Mouse (Mus musculus) embryonic facial prominence, embryonic 10.5 days (tissue): ENCODE results near the gene Fam155a. TPM values are rescaled to one million over a fixed set of nuclear protein-coding genes. Genes with fewer than 3 reads are reported as not detected.

Experiments
- DNase-seq: peaks from one replicate; pipeline ENCODE4 v3.0.0-alpha.2; 2017; ENCODE audit warnings: low spot score
- H3K27ac ChIP-seq: fragments of 300-500 bp; sonication (generic); replicated peaks from 2 replicates; pipeline ENCODE4 v1.5.1; 2016; ENCODE audit warnings: mild to moderate bottlenecking
- H3K27me3 ChIP-seq: fragments of 300-500 bp; sonication (generic); replicated peaks from 2 replicates; pipeline ENCODE4 v1.6.1; 2016; ENCODE audit warnings: low read depth, mild to moderate bottlenecking; ENCODE audit not compliant: poor library complexity, severe bottlenecking
- H3K36me3 ChIP-seq: fragments of 300-500 bp; sonication (generic); replicated peaks from 2 replicates; pipeline ENCODE4 v1.6.1; 2016; ENCODE audit warnings: mild to moderate bottlenecking, moderate library complexity
- H3K4me1 ChIP-seq: fragments of 300-500 bp; sonication (generic); 2 replicates; pipeline ENCODE4 v1.6.1; 2016
- H3K4me3 ChIP-seq: fragments of 300-500 bp; sonication (generic); 2 replicates; pipeline ENCODE4 v1.5.1; 2016; ENCODE audit warnings: mild to moderate bottlenecking, moderate library complexity
- H3K9me3 ChIP-seq: fragments of 300-500 bp; sonication (generic); 2 replicates; pipeline ENCODE4 v1.6.1; 2016; ENCODE audit warnings: mild to moderate bottlenecking
- WGBS: fragments of 180-500 bp; shearing (Covaris S2); methylation state at CpG from one replicate; pipeline ENCODE4 v1.1.7; 2016; 5-methylcytosine and 5-hydroxymethylcytosine counted together
- polyA plus RNA-seq: library from polyadenylated mRNA; unstranded; fragments of >200 nt; fragmentation: Nextera tagmentation; extraction: Ambion mirVana; gene quantifications from 2 replicates; pipeline ENCODE4 v1.2.1, GENCODE M21; 2016

Fam155a gene
- polyA plus RNA-seq, 1 experiment from 2014 or later = 0.64 TPM

- Histone ChIP-seq H3K36me3 (no peaks in the 10 kb centered on the region), H3K27me3 (no peaks in the 10 kb centered on the region), H3K4me1 (no peaks in the 10 kb centered on the region), H3K9me3 (no peaks in the 10 kb centered on the region), H3K27ac (no peak overlapping the region), H3K4me3 (no peak overlapping the region)
- WGBS = 84% methylated on average over 4 of the region's 4 CpGs
- no peak for DNase-seq
Observed at GRCm38 (mm10) chr8:9344136-9344535, 426.8 kb downstream of the Fam155a start.

DNA sequence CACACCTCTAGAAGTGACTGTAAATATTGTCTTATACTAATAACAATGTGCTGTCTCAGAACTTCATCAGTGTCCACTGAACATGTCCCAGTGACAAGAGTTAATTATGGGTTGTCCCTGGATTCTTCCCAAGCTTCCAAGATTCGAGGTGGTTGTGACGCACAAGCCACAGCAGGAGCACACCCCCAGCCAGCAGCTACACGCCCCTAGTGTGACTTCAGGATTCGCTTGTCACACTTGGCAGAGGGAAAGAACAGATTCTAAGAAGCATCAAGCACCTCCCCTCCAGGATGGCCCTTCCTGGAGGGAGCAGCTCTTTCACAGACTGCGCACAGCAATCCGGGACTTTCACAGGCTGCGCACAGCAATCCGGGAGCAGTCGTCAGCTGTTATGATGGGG lies 428.0 kb downstream of the Fam155a start:
- no peaks in the 10 kb centered on the region for H3K36me3 ChIP-seq
- H3K27me3 ChIP-seq = no peaks in the 10 kb centered on the region
- DNase-seq = no peak
- no peak overlapping the region for H3K4me3 ChIP-seq
- no peak overlapping the region for H3K27ac ChIP-seq
- H3K9me3 ChIP-seq = no peaks in the 10 kb centered on the region
- WGBS = 81% methylated on average over 9 of the region's 9 CpGs
- no peaks in the 10 kb centered on the region for H3K4me1 ChIP-seq

DNA sequence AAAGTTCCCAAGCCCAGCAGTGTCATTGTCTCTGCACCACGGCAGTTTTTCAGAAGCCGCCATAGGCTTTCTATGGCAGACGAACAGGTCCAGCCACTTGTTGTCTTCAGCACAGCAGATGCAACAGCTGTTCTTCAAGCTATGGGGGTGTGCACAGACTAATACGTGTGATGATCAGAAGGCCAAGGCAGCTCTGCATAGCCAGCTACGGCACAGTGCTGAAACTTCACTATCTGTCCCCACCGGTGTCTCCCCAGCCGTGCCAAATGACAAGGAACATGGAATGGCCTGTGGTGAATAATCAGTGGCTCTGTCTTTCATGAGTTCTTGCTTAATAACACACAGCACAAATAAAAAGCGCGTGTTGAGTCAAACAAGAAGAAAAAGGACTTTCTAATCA lies 428.4 kb downstream of the Fam155a start:
- 87% methylated on average over 9 of the region's 9 CpGs for WGBS

DNA sequence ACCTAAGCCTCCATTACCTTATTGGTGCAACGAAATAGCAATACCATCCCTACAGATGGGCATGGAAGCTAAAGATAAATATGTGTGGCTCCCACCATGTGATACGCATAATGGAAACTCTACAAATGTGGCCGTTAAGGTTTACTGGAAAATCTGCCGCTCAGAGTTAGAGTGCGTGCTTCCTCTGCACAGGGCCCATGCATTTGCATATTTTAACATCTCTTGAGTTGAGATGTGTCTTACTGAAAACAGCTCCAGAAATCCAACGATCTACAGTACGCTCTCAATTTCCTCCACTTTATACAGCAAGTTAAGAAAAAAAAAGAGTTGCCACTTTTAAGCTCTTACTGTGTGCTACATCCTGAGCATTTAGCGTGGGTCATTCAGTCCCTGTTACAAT lies 433.1 kb downstream of the Fam155a start:
- Histone ChIP-seq H3K4me3 (no peak overlapping the region), H3K4me1 (peaks cover 9% of the 10 kb centered on the region), H3K9me3 (no peaks in the 10 kb centered on the region), H3K36me3 (no peaks in the 10 kb centered on the region), H3K27ac (no peak overlapping the region), H3K27me3 (no peaks in the 10 kb centered on the region)
- no peak for DNase-seq
- WGBS = 91% methylated on average over 8 of the region's 8 CpGs

More for the DNA sequence above, 428.4 kb downstream of the Fam155a start:
- Histone ChIP-seq H3K9me3 (no peaks in the 10 kb centered on the region), H3K4me3 (no peak overlapping the region), H3K36me3 (no peaks in the 10 kb centered on the region), H3K4me1 (no peaks in the 10 kb centered on the region), H3K27me3 (no peaks in the 10 kb centered on the region), H3K27ac (no peak overlapping the region)
- DNase-seq = no peak

DNA sequence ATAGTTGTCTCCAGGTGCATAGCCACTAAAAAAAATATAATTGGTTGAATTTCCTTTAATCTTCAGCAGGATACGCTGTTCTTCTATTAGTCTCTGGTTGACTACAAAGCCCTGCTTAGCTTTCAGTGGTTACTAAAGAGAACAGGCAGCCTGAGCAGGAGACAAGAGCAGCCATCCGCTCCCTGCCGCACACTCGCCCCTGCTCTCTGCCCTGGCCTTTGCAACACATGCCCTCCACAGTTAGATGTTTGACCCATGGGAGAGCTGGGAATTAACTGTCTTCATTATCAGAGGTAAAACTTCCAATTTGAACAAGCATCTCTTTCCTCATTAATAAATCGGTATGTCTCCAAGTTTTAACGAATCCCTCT lies 435.0 kb downstream of the Fam155a start:
- no peaks in the 10 kb centered on the region for H3K9me3 ChIP-seq
- no peak overlapping the region for H3K4me3 ChIP-seq
- H3K36me3 ChIP-seq = no peaks in the 10 kb centered on the region
- DNase-seq = no peak
- WGBS = 40% methylated on average over 6 of the region's 6 CpGs
- peaks cover 9% of the 10 kb centered on the region for H3K4me1 ChIP-seq
- H3K27ac ChIP-seq = no peak overlapping the region
- no peaks in the 10 kb centered on the region for H3K27me3 ChIP-seq

GRCm38 (mm10) chr8:9335285-9335932 lies 435.6 kb downstream of the Fam155a start:
- no peaks in the 10 kb centered on the region for H3K9me3 ChIP-seq
- H3K27me3 ChIP-seq = no peaks in the 10 kb centered on the region
- DNase-seq = no peak
- H3K27ac ChIP-seq = no peak overlapping the region
- no peak overlapping the region for H3K4me3 ChIP-seq
- 67% methylated on average over 10 of the region's 10 CpGs for WGBS
- no peaks in the 10 kb centered on the region for H3K36me3 ChIP-seq
- peaks cover 9% of the 10 kb centered on the region for H3K4me1 ChIP-seq

- Histone ChIP-seq H3K4me3 (no peak overlapping the region), H3K27ac (no peak overlapping the region), H3K4me1 (peaks cover 9% of the 10 kb centered on the region), H3K27me3 (no peaks in the 10 kb centered on the region), H3K9me3 (no peaks in the 10 kb centered on the region), H3K36me3 (no peaks in the 10 kb centered on the region)
- 88% methylated on average over 2 of the region's 2 CpGs for WGBS
- DNase-seq = no peak
Observed at GRCm38 (mm10) chr8:9332766-9333165, 438.2 kb downstream of the Fam155a start.

GRCm38 (mm10) chr8:9309456-9309855 lies 461.5 kb downstream of the Fam155a start:
- H3K9me3 ChIP-seq = 0 out of 2 replicates have a peak, but pooled peaks cover 2% of the 10 kb centered on the region
- no peak overlapping the region for H3K27ac ChIP-seq
- H3K4me3 ChIP-seq = no peak overlapping the region
- H3K4me1 ChIP-seq = no peaks in the 10 kb centered on the region
- 35% methylated on average over 8 of the region's 8 CpGs for WGBS
- peak; percentile 77 for DNase-seq
- H3K27me3 ChIP-seq = no peaks in the 10 kb centered on the region
- H3K36me3 ChIP-seq = no peaks in the 10 kb centered on the region

DNA sequence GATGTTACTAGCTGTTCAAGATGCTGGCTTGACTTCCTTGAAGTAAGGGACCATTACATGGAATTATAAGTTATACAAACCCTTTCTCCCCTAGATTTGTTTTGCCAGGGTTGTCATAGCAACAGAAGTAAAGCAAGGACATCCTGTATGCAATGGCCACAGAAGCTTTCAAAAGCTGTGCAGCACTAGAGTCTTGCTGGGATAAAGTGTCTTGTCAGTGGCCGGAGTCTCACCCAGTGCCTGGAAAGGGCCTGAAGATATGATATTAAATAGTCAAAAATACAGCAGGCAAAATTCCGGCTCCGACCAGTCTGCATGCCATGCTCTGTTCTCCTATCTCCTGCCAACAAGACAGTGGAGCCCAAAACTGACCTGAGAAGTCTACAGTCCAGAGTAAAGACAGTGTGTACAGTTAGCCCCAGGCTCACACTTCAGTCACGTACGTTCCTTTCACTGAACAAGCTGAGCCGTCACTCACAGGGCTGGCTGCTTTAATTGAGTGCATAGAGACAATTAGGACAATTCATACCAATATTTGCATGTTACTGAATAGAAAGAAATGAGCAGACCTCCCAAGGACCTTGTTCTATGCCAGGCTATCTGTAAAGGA lies 467.3 kb downstream of the Fam155a start:
- Histone ChIP-seq H3K4me3 (no peak overlapping the region), H3K36me3 (no peaks in the 10 kb centered on the region), H3K27ac (no peak overlapping the region), H3K27me3 (no peaks in the 10 kb centered on the region), H3K4me1 (no peaks in the 10 kb centered on the region), H3K9me3 (no peaks in the 10 kb centered on the region)
- WGBS = 74% methylated on average over 6 of the region's 6 CpGs
- no peak for DNase-seq

GRCm38 (mm10) chr8:9295046-9295445 lies 475.9 kb downstream of the Fam155a start:
- no peaks in the 10 kb centered on the region for H3K27me3 ChIP-seq
- H3K27ac ChIP-seq = no peak overlapping the region
- 94% methylated on average over 2 of the region's 2 CpGs for WGBS
- no peak overlapping the region for H3K4me3 ChIP-seq
- no peaks in the 10 kb centered on the region for H3K36me3 ChIP-seq
- H3K9me3 ChIP-seq = no peaks in the 10 kb centered on the region
- no peaks in the 10 kb centered on the region for H3K4me1 ChIP-seq
- no peak for DNase-seq

GRCm38 (mm10) chr8:9292532-9292931 lies 478.4 kb downstream of the Fam155a start:
- Histone ChIP-seq H3K27me3 (no peaks in the 10 kb centered on the region), H3K4me3 (no peak overlapping the region), H3K27ac (no peak overlapping the region), H3K36me3 (no peaks in the 10 kb centered on the region), H3K9me3 (no peaks in the 10 kb centered on the region), H3K4me1 (peaks cover 9% of the 10 kb centered on the region; the same call in 1 of the 2 replicates)
- DNase-seq = no peak
- 63% methylated on average over 2 of the region's 2 CpGs for WGBS

GRCm38 (mm10) chr8:9288015-9288729 lies 482.8 kb downstream of the Fam155a start:
- Histone ChIP-seq H3K4me3 (no peak overlapping the region), H3K27ac (no peak overlapping the region), H3K9me3 (no peaks in the 10 kb centered on the region), H3K36me3 (no peaks in the 10 kb centered on the region), H3K4me1 (peaks cover 15% of the 10 kb centered on the region), H3K27me3 (no peaks in the 10 kb centered on the region)
- WGBS = 46% methylated on average over 8 of the region's 8 CpGs
- no peak for DNase-seq

DNA sequence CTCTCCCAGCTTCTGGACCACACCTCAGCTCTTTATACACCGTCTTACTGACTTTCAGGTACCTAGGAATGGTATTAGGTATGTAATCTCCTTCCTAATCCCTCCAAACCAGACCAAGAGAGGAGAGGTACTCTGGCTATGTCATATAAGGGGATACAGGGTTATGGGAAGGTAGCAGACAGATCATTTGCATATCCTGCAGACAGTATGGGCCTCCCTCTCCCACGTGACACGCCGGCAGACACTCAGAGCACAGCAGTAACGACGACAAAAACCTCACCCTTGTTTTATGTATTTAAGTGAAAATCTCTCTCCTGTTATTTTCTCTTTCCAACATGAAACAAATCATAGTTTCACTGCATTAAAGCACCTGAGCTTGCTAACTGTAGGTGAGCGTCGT lies 496.8 kb downstream of the Fam155a start:
- Histone ChIP-seq H3K9me3 (no peaks in the 10 kb centered on the region), H3K27ac (no peak overlapping the region), H3K4me1 (no peaks in the 10 kb centered on the region), H3K27me3 (no peaks in the 10 kb centered on the region), H3K36me3 (no peaks in the 10 kb centered on the region), H3K4me3 (no peak overlapping the region)
- DNase-seq = no peak
- WGBS = 87% methylated on average over 8 of the region's 8 CpGs
